Mouse (Mus musculus) heart, adult 18-20 months (tissue): ENCODE measurements at regions not wholly inside any gene's neighbourhood (a gene's known extent, or its start where the extent isn't known, plus 50 kb on each side); places are given as distances from the start of the nearest gene placed in this dataset.

ENCODE experiments used
- DNase-seq, 2 experiments: peaks; one replicate each; pipeline ENCODE4 v3.0.0; 2021 to 2022; ENCODE audit warnings: mixed read lengths in 1 of 2

- DNase-seq = no peak
These were observed 351.3 kb downstream of the Nuak1 start for GRCm38 (mm10) chr10:84088799-84089778.

GRCm38 (mm10) chr10:84093919-84094318, 346.5 kb downstream of the Nuak1 start:
- no peak for DNase-seq

GRCm38 (mm10) chr10:84097196-84097595, 343.2 kb downstream of the Nuak1 start:
- no peak for DNase-seq

- DNase-seq = peak; percentile 39 to 63
These were observed 336.4 kb downstream of the Nuak1 start for GRCm38 (mm10) chr10:84103985-84104384.

GRCm38 (mm10) chr10:84104556-84104955, 335.8 kb downstream of the Nuak1 start:
- no peak for DNase-seq

- DNase-seq = peak in 1 of 2 experiments; percentile 23
These were observed 330.6 kb downstream of the Nuak1 start for GRCm38 (mm10) chr10:84109680-84110371.

GRCm38 (mm10) chr10:84110372-84110985, 329.9 kb downstream of the Nuak1 start:
- DNase-seq = peak in 1 of 2 experiments; percentile 16

- no peak for DNase-seq
These were observed 328.9 kb downstream of the Nuak1 start for GRCm38 (mm10) chr10:84111502-84111901.

GRCm38 (mm10) chr10:84111909-84112308, 328.5 kb downstream of the Nuak1 start:
- DNase-seq = no peak

GRCm38 (mm10) chr10:84119952-84120550, 320.3 kb downstream of the Nuak1 start:
- peak; percentile 48 to 49 for DNase-seq

GRCm38 (mm10) chr10:84137019-84137658, 303.3 kb downstream of the Nuak1 start:
- DNase-seq = peak; percentile 31 to 37

- no peak for DNase-seq
These were observed 297.5 kb downstream of the Nuak1 start for GRCm38 (mm10) chr10:84142741-84143454.

- DNase-seq = peak; percentile 48 to 72
These were observed 296.6 kb downstream of the Nuak1 start for GRCm38 (mm10) chr10:84143674-84144343.

GRCm38 (mm10) chr10:84144344-84144687, 296.1 kb downstream of the Nuak1 start:
- DNase-seq = no peak

GRCm38 (mm10) chr10:84147305-84147984, 293.0 kb downstream of the Nuak1 start:
- no peak for DNase-seq

- peak in 1 of 2 experiments; percentile 24 for DNase-seq
These were observed 276.6 kb downstream of the Nuak1 start for GRCm38 (mm10) chr10:84163752-84164151.

GRCm38 (mm10) chr10:84165832-84166567, 274.4 kb downstream of the Nuak1 start:
- DNase-seq = no peak

- DNase-seq = peak; percentile 27 to 49
These were observed 273.9 kb downstream of the Nuak1 start for GRCm38 (mm10) chr10:84166568-84166905.

- peak; percentile 65 to 85 for DNase-seq
These were observed 267.5 kb downstream of the Nuak1 start for GRCm38 (mm10) chr10:84172828-84173321.
